Mouse (Mus musculus) neural tube, embryonic 13.5 days (tissue): ENCODE data around the gene Dlgap3. TPM values are rescaled to one million over a fixed set of nuclear protein-coding genes. Genes with fewer than 3 reads are reported as not detected.

ENCODE experiments used
- ATAC-seq: fragments of 200-750 bp; cut with Nextera tagmentation; 2 replicates; pipeline ENCODE4 v1.8.0; 2017; ENCODE audit warnings: low read depth, mild to moderate bottlenecking, moderate TSS enrichment, moderate library complexity
- H3K27ac ChIP-seq: fragments of 300-500 bp; sonication (generic); replicated peaks from 2 replicates; pipeline ENCODE4 v1.5.1; 2015; ENCODE audit warnings: moderate library complexity, mild to moderate bottlenecking, inconsistent platforms
- H3K27me3 ChIP-seq: fragments of 300-500 bp; sonication (generic); 2 replicates; pipeline ENCODE4 v1.6.1; 2015; ENCODE audit warnings: mild to moderate bottlenecking, inconsistent platforms
- H3K36me3 ChIP-seq: fragments of 300-500 bp; sonication (generic); 2 replicates; pipeline ENCODE4 v1.6.1; 2015; ENCODE audit warnings: mild to moderate bottlenecking, inconsistent platforms
- H3K4me1 ChIP-seq: fragments of 300-500 bp; sonication (generic); replicated peaks from 2 replicates; pipeline ENCODE4 v1.6.1; 2015; ENCODE audit warnings: inconsistent platforms
- H3K4me2 ChIP-seq: fragments of 300-500 bp; sonication (generic); 2 replicates; pipeline ENCODE4 v1.6.1; 2015; ENCODE audit warnings: inconsistent platforms, mild to moderate bottlenecking, moderate library complexity
- H3K4me3 ChIP-seq: fragments of 300-500 bp; sonication (generic); 2 replicates; pipeline ENCODE4 v1.5.1; 2015; ENCODE audit warnings: mild to moderate bottlenecking, inconsistent platforms
- H3K9ac ChIP-seq: fragments of 300-500 bp; sonication (generic); 2 replicates; pipeline ENCODE4 v1.6.1; 2015; ENCODE audit warnings: moderate library complexity, mild to moderate bottlenecking, inconsistent platforms
- H3K9me3 ChIP-seq: fragments of 300-500 bp; sonication (generic); 2 replicates; pipeline ENCODE4 v1.6.1; 2016; ENCODE audit warnings: inconsistent platforms
- WGBS: fragments of 180-500 bp; shearing (Covaris S2); methylation state at CpG from one replicate; pipeline ENCODE4 v1.1.7; 2015; 5-methylcytosine and 5-hydroxymethylcytosine counted together
- polyA plus RNA-seq: library from polyadenylated mRNA; unstranded; fragments of >200 nt; fragmentation: Nextera tagmentation; extraction: Ambion mirVana; gene quantifications from 2 replicates; pipeline ENCODE4 v1.2.1, GENCODE M21; 2015

The Dlgap3 gene
- polyA plus RNA-seq, 1 experiment from 2014 or later, result 13.4 TPM

- no peak overlapping the region for H3K4me3 ChIP-seq
- no peaks in the 10 kb centered on the region for H3K9me3 ChIP-seq
- WGBS, result 41% methylated on average over 4 of the region's 4 CpGs
- ATAC-seq, result no peak
- no peak overlapping the region for H3K9ac ChIP-seq
- H3K27ac ChIP-seq, result 0 out of 2 replicates have a peak overlapping the region, but pooled peaks have one; percentile 38
- peaks cover 26% of the 10 kb centered on the region for H3K27me3 ChIP-seq
- peaks cover 47% of the 10 kb centered on the region for H3K4me1 ChIP-seq
- H3K36me3 ChIP-seq, result 0 out of 2 replicates have a peak, but pooled peaks cover 6% of the 10 kb centered on the region
- H3K4me2 ChIP-seq, result no peak overlapping the region
Measured at GRCm38 (mm10) chr4:127226067-127226466, 57.1 kb downstream of the Dlgap3 start.

- H3K9ac ChIP-seq, result no peak overlapping the region
- peak overlapping the region; percentile 71 for H3K27ac ChIP-seq
- peaks cover 23% of the 10 kb centered on the region for H3K27me3 ChIP-seq
- peaks cover 58% of the 10 kb centered on the region for H3K4me1 ChIP-seq
- no peak overlapping the region for H3K4me3 ChIP-seq
- H3K36me3 ChIP-seq, result no peaks in the 10 kb centered on the region
- 7% methylated on average over 17 of the region's 17 CpGs for WGBS
- no peak overlapping the region for H3K4me2 ChIP-seq
- peak; percentile 37 for ATAC-seq
- H3K9me3 ChIP-seq, result no peaks in the 10 kb centered on the region
Measured at GRCm38 (mm10) chr4:127227051-127227673, 58.2 kb downstream of the Dlgap3 start.

GRCm38 (mm10) chr4:127232028-127232427, 63.0 kb downstream of the Dlgap3 start:
- WGBS, result 9% methylated on average over 6 of the region's 6 CpGs
- Histone ChIP-seq H3K9me3 (no peaks in the 10 kb centered on the region), H3K9ac (peak overlapping the region; percentile 14; the same call in 1 of the 2 replicates), H3K27ac (peak overlapping the region; percentile 94), H3K4me3 (no peak overlapping the region), H3K4me1 (peaks cover 55% of the 10 kb centered on the region), H3K27me3 (peaks cover 3% of the 10 kb centered on the region; the same call in 1 of the 2 replicates), H3K36me3 (0 out of 2 replicates have a peak, but pooled peaks cover 4% of the 10 kb centered on the region), H3K4me2 (peak overlapping the region; percentile 38)
- peak; percentile 75 for ATAC-seq

GRCm38 (mm10) chr4:127232551-127232950, 63.5 kb downstream of the Dlgap3 start:
- Histone ChIP-seq H3K4me1 (peaks cover 51% of the 10 kb centered on the region), H3K9me3 (no peaks in the 10 kb centered on the region), H3K9ac (0 out of 2 replicates have a peak overlapping the region, but pooled peaks have one; percentile 41), H3K27ac (peak overlapping the region; percentile 94), H3K27me3 (peaks cover 5% of the 10 kb centered on the region; the same call in 1 of the 2 replicates), H3K4me2 (peak overlapping the region; percentile 38), H3K4me3 (no peak overlapping the region), H3K36me3 (0 out of 2 replicates have a peak, but pooled peaks cover 4% of the 10 kb centered on the region)
- ATAC-seq, result peak; percentile 74
- 29% methylated on average over 5 of the region's 5 CpGs for WGBS

GRCm38 (mm10) chr4:127233416-127234125, 64.6 kb downstream of the Dlgap3 start:
- no peak for ATAC-seq
- 87% methylated on average over 40 of the region's 40 CpGs for WGBS
- H3K27me3 ChIP-seq, result peaks cover 8% of the 10 kb centered on the region; the same call in 1 of the 2 replicates

GRCm38 (mm10) chr4:127235742-127236487, 66.9 kb downstream of the Dlgap3 start:
- under 1% methylated on average over 66 of the region's 67 CpGs for WGBS
- peaks cover 8% of the 10 kb centered on the region; the same call in 1 of the 2 replicates for H3K27me3 ChIP-seq
- no peaks in the 10 kb centered on the region for H3K9me3 ChIP-seq
- H3K4me1 ChIP-seq, result peaks cover 41% of the 10 kb centered on the region
- peak overlapping the region; percentile 86 for H3K9ac ChIP-seq
- ATAC-seq, result peak; percentile 74
- 0 out of 2 replicates have a peak, but pooled peaks cover 4% of the 10 kb centered on the region for H3K36me3 ChIP-seq
- peak overlapping the region; percentile 92 for H3K4me2 ChIP-seq
- peak overlapping the region; percentile 55 for H3K4me3 ChIP-seq
- peak overlapping the region; percentile 89 for H3K27ac ChIP-seq

More at GRCm38 (mm10) chr4:127233416-127234125, 64.6 kb downstream of the Dlgap3 start:
- Histone ChIP-seq H3K27ac (peak overlapping the region; percentile 94), H3K4me1 (peaks cover 45% of the 10 kb centered on the region), H3K4me3 (no peak overlapping the region), H3K36me3 (0 out of 2 replicates have a peak, but pooled peaks cover 4% of the 10 kb centered on the region), H3K9me3 (no peaks in the 10 kb centered on the region), H3K9ac (no peak overlapping the region), H3K4me2 (no peak overlapping the region)

GRCm38 (mm10) chr4:127236631-127237030, 67.6 kb downstream of the Dlgap3 start:
- H3K9ac ChIP-seq, result peak overlapping the region; percentile 86
- H3K9me3 ChIP-seq, result no peaks in the 10 kb centered on the region
- peak overlapping the region; percentile 92 for H3K4me2 ChIP-seq
- WGBS, result under 1% methylated on average over 14 of the region's 14 CpGs
- H3K4me3 ChIP-seq, result peak overlapping the region; percentile 55
- peak; percentile 19; the same call in 1 of the 2 replicates for ATAC-seq
- 0 out of 2 replicates have a peak, but pooled peaks cover 4% of the 10 kb centered on the region for H3K36me3 ChIP-seq
- H3K27me3 ChIP-seq, result peaks cover 11% of the 10 kb centered on the region; the same call in 1 of the 2 replicates
- H3K4me1 ChIP-seq, result peaks cover 34% of the 10 kb centered on the region
- H3K27ac ChIP-seq, result peak overlapping the region; percentile 89

GRCm38 (mm10) chr4:127237271-127237670, 68.3 kb downstream of the Dlgap3 start:
- no peak for ATAC-seq
- Histone ChIP-seq H3K27me3 (peaks cover 11% of the 10 kb centered on the region; the same call in 1 of the 2 replicates), H3K4me1 (peaks cover 28% of the 10 kb centered on the region), H3K27ac (no peak overlapping the region), H3K4me3 (no peak overlapping the region), H3K4me2 (0 out of 2 replicates have a peak overlapping the region, but pooled peaks have one; percentile 92), H3K9me3 (no peaks in the 10 kb centered on the region), H3K9ac (no peak overlapping the region), H3K36me3 (0 out of 2 replicates have a peak, but pooled peaks cover 4% of the 10 kb centered on the region)
- 46% methylated on average over 10 of the region's 10 CpGs for WGBS

- no peak overlapping the region for H3K4me3 ChIP-seq
- H3K4me2 ChIP-seq, result no peak overlapping the region
- no peak overlapping the region for H3K9ac ChIP-seq
- H3K27me3 ChIP-seq, result 0 out of 2 replicates have a peak, but pooled peaks cover 4% of the 10 kb centered on the region
- 65% methylated on average over 6 of the region's 6 CpGs for WGBS
- H3K27ac ChIP-seq, result no peak overlapping the region
- H3K4me1 ChIP-seq, result peaks cover 15% of the 10 kb centered on the region
- no peak for ATAC-seq
- no peaks in the 10 kb centered on the region for H3K9me3 ChIP-seq
- H3K36me3 ChIP-seq, result peaks cover 13% of the 10 kb centered on the region
Measured at GRCm38 (mm10) chr4:127242696-127243095, 73.7 kb downstream of the Dlgap3 start.

GRCm38 (mm10) chr4:127243552-127243951, 74.5 kb downstream of the Dlgap3 start, which contains the start of gene Smim12:
Gene Smim12, plus strand, starts transcription at chr4:127243784.
- peak; percentile 95 for ATAC-seq
- peak within 1 kb of the TSS; percentile 97 for H3K4me3 ChIP-seq
- under 1% methylated on average over 29 of the region's 29 CpGs for WGBS
- H3K27ac ChIP-seq, result peak within 1 kb of the TSS; percentile 53; the same call in 1 of the 2 replicates
- H3K4me2 ChIP-seq, result peak within 1 kb of the TSS; percentile 98
- H3K36me3 ChIP-seq, result peaks cover 18% of the 10 kb centered on the region
- H3K4me1 ChIP-seq, result peaks cover 15% of the 10 kb centered on the region
- 0 out of 2 replicates have a peak, but pooled peaks cover 3% of the 10 kb centered on the region for H3K27me3 ChIP-seq
- H3K9me3 ChIP-seq, result no peaks in the 10 kb centered on the region
- H3K9ac ChIP-seq, result peak within 1 kb of the TSS; percentile 94

GRCm38 (mm10) chr4:127243953-127244352, 74.9 kb downstream of the Dlgap3 start:
- Histone ChIP-seq H3K4me3 (peak overlapping the region; percentile 97), H3K27me3 (0 out of 2 replicates have a peak, but pooled peaks cover 3% of the 10 kb centered on the region), H3K9me3 (no peaks in the 10 kb centered on the region), H3K9ac (peak overlapping the region; percentile 94), H3K4me1 (peaks cover 15% of the 10 kb centered on the region), H3K27ac (peak overlapping the region; percentile 53; the same call in 1 of the 2 replicates), H3K36me3 (peaks cover 22% of the 10 kb centered on the region), H3K4me2 (peak overlapping the region; percentile 98)
- peak; percentile 63 for ATAC-seq
- WGBS, result 0% methylated on average over 26 of the region's 26 CpGs
